Mouse (Mus musculus) cerebellum, postnatal 36 days (tissue): ENCODE results near the gene Cyfip2.

Source experiments
- DNase-seq, 2 experiments: peaks; one replicate each; pipeline ENCODE4 v3.0.0; 2021 to 2022; ENCODE audit warnings: mixed read lengths in 2 of 2

The Cyfip2 gene

DNA sequence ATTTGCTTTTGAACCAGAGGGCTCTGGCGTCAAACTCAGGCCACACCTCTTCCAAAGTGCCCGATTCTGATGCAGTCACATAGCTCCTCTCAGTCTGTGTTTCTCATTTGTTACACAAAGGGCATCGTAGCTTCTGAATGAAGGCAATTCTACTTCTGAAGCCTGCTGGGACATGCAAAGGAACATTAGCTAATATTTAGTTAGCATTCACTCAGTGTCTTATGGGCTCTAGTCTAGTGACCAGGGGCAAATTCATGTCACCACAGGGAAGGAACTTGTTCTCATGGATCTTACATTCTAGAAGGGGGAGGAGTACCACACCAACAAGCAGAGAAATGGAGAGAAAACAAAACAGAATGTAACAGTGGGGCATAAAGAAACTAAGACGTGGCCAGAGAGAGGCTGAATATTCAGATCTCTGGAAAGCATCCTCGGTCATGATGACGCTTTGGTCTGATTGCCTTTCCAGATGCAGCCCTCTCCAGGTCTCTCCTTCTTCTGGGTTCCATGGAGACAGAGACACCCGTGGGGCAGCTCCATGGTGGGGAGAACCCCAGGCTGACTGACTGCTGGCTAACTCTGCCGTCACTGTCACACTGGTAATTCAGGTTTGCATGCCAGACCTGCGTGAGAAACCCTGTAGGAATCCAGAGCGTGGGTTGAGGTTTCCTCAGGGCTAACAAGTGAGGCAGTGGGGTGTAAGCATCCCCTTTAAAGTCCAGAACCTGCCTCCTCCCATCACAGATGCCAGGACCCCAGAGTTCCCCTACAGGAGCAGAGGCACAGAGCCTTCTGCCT lies 135.2 kb downstream of the Cyfip2 start:
- DNase-seq: no peak

DNA sequence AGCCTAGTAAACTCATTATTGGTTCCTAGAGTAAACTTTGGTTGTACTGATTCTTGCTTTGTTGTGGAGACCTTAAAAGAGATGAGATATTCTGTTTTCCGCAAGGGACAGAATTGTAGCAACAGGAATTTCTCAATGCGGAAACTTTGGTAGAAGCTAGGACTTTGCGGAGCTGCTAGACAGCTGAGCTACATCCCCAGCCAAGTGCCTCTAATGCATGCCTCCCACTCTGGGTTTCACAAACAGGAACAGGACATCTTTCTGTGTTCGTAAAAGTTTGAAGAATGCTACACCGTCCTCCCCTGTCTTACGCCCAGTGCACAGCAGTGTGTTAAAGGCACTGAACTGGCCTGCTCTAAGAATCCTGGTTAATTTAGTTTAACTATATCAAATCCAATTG lies 136.5 kb downstream of the Cyfip2 start:
- no peak for DNase-seq

DNA sequence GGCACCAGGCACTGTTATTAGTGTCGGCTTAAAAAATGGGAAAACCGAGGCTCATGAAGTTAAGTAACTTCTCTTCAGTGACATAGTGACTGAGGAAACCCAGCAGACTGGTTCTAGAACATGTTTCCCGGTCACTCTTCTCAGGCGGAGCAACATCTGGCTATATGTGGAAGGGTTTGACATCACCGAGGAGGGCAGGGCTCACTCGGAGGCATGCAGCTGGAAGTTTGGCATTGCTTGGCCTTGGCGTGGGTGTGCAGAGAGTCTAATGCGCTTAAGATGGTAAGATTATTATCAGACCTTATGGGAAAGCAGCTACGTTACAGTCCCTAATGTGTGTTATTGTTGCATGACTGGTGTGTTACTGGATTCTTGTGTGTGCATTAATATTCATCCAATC lies 140.5 kb downstream of the Cyfip2 start:
- DNase-seq: no peak

DNA sequence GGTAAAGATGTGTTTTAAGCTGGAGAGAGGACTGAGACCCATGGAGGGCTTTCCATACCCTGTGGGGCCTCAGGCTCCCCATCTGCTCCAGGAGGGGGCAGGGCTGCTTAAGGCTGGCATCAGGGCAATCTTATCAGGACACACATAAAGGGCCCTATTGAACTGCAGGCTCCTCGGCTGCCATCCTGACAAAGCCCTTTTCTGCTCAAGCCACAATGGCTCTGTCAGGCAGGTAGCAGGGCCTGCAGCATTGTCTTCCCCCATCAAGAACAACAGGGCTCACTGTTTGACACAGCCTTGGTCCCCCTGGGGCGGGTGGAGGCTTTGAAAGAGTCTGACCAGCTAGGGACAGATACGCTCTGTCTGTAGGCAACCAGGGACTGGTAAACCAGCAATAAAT lies 142.8 kb downstream of the Cyfip2 start:
- DNase-seq: no peak

DNA sequence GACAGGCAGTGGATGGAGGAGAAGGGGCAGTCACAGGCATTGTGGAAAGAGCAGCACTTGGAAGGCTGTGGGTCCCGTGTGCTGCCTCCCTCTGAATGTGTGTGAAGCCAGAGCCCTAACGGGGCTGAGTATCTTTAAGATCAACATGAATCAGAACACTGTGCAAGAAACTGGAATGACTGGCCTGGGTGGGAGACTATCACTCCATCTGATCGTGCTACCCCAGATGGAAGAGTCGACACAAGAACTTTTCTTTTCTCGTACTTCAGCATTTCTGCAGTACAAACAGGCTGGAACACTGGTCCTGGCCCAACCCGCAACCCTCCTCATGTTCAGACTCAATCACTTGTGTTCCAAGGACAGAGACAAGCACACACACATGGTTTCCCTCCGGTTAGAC lies 144.2 kb downstream of the Cyfip2 start:
- DNase-seq: no peak

DNA sequence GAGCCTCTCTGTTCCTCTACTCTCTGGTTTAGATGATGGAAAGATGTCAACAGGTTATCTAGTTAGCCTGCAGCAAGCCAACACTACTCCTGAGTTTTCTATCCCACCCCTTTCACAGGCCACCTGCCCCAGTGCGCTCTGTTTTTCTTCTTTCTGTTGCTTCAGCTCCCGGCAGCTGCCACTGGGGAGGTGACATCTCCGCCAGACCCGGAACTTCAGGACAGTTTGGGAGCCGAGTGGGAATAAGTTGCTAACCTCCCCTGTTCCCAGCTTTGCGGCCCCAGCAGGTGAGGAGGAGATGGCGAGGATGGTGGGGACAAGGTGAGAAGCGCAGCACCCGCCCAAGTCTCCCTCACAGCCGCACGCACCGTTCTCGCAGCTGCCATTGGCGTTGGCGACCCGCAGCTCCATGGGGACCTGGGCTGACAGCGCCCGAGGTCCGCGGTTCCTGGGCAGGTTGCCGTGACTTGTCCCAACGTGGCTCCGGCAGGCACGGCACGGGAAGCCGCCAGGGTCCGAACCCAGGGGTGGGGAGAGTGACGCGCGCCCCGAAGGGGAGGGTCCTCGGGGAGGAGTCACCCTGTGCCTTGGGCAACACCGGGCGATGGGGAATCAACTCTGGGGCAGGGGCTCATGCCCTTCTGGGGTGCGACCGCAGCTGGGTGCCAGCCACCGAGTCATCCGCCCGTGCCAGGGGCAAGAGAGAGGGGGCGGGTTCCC lies 146.6 kb downstream of the Cyfip2 start, which contains the start of gene Nipal4:
Gene Nipal4 (minus strand): TSS at position 643 of the 720 bp plus-strand sequence.
- peak in 1 of 2 experiments; percentile 12 for DNase-seq

DNA sequence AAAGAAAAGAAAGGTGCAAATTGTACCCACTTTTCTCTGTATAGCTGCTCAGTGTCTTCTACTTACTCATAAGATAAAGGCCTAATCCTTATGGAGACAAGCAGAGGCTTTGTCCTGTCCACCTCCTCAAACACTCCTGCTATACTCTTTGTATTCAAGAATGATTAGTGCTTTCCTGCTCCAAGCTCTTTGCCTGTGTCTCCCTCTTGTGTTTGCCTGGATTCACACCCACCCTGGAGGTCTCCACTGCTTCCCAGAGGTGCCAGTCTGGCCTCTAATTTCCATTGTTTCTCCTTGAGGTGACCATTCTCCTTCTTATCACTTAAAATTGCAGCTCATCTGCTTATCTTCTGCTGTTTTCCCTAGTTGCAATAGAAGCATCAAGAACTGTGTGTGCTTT lies 155.2 kb downstream of the Cyfip2 start:
- no peak for DNase-seq

DNA sequence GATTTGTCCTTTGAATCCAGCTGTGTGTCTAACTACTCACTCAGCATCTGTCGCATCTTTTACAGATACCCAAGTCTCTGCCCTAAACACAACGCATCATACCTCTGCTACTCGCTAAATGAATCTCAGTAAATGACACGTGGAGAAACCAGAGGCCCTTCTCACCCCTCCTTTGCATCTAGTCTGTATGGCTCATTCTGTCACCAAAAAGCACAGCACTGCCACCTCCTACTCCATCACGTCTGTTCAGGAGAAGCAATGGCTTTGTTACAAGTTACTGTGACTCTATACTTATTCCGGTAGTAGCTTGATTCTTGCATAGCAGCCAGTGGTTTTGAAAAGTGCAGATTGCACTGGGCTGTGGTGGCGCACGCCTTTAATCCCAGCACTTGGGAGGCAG lies 155.7 kb downstream of the Cyfip2 start:
- DNase-seq: no peak

DNA sequence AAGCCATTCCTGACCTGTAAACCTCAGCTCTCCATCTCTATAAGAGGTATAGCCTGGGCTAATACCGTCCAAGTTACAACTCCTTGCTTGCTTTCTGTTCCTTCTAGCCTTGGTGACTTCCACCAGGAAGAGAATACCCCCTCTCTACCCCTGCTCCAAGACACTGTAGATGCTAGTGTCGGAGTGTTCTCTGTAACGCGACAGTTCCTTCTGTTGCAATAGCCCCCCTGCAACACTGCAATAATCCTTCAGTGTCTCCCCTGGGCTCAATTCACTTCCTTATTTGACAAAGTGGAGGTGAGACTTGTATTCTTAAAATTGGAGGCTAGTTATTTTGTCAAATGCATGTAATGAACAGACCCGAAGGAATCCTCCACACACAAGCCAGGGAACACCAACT lies 166.0 kb downstream of the Cyfip2 start:
- no peak for DNase-seq

DNA sequence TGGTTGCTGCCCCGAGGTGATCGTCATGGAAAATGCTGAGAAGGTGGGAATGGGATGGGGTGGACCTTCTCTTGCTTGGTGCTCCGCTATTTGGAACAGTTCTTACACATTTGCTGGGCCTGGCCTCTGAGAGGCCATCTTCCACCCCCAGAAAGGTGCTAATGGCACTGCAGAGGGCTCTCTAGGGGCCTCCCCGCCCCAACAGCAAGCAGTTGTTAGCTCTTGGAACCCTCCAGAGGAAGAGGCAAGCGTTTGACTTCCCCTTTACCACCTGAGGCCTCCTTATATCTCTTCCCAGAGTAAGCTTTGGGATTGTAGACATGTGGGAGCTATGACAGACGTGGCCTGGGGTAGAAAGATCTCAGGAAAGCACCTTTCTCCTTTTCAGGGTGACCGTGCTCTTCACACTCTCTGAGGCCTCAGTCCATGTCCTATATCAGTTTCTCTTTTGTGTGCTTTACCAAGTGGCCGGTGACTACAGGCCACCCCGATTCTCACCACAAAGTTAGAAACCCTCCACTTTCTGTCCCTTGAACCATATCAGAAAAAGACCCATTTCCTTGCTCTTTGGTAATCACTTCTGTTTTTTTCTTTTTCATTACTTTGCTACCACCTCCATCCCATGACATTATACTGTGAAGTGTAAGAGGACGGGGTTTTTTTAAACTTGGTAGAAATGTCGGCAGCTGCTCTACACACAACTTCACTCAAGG lies 167.3 kb downstream of the Cyfip2 start:
- DNase-seq: no peak
